Mouse (Mus musculus): ENCODE data around the gene E2f8.

GRCm38 (mm10) chr7:48847820-48848650 lies 33.4 kb downstream of the E2f8 start, which contains the start of gene Csrp3:
- no peak for TF ChIP-seq CTCF (conservative IDR thresholded peaks at IDR 0.05; ENCODE audit: low read length)
- no peak for TF ChIP-seq NANOG (IDR thresholded peaks at IDR 0.05; ENCODE audit: borderline replicate concordance, low read length)
